Mouse (Mus musculus) adrenal gland, postnatal 25 days (tissue): ENCODE measurements around the gene Mapk6. TPM values are rescaled to one million over a fixed set of nuclear protein-coding genes. Genes with fewer than 3 reads are reported as not detected.
"Not testable (repeated sequence)": the region's sequence is repeated elsewhere in the genome, so short reads cannot be mapped to it uniquely, and the experiment has no call there.

Experiments used
- DNase-seq: peaks from one replicate; pipeline ENCODE4 v3.0.0; 2021; ENCODE audit warnings: mixed read lengths
- long read RNA-seq: library from polyadenylated mRNA; stranded (forward); transcript quantifications from one replicate; pipeline ENCODE4 v2.0.0, GENCODE M21; 2021
- total RNA-seq: library from RNA; stranded (reverse); gene quantifications from 2 replicates; pipeline ENCODE4 v1.2.3, GENCODE M21; 2021

Mapk6 gene
- total RNA-seq: 35.2 and 35.8 TPM in 2 replicates
- long read RNA-seq, full-length matches to known transcripts: 6 of 31 reads
- long read RNA-seq, partial matches to known transcripts: 17 of 31 reads
- long read RNA-seq, other reads (novel, unspliced or antisense): 8 of 31 reads

GRCm38 (mm10) chr9:75409852-75410378, at the start of gene Mapk6:
Gene Mapk6, minus strand, starts transcription at chr9:75410005.
- peak; percentile 98 for DNase-seq

- DNase-seq: no peak
Observed at GRCm38 (mm10) chr9:75455684-75456083, 45.9 kb upstream of the Mapk6 start.

- DNase-seq: no peak
Observed at GRCm38 (mm10) chr9:75453994-75454393, 44.2 kb upstream of the Mapk6 start.

GRCm38 (mm10) chr9:75448021-75448420, 38.2 kb upstream of the Mapk6 start:
- no peak for DNase-seq

GRCm38 (mm10) chr9:75446574-75446973, 36.8 kb upstream of the Mapk6 start:
- not testable (repeated sequence) for DNase-seq

- no peak for DNase-seq
Observed at GRCm38 (mm10) chr9:75444981-75445380, 35.2 kb upstream of the Mapk6 start.

GRCm38 (mm10) chr9:75441691-75442131, 31.9 kb upstream of the Mapk6 start:
- DNase-seq: no peak

GRCm38 (mm10) chr9:75440796-75441666, 31.2 kb upstream of the Mapk6 start, which contains the start of gene Leo1:
Gene Leo1, plus strand, starts transcription at chr9:75441524.
- peak; percentile 85 for DNase-seq

GRCm38 (mm10) chr9:75437653-75438385, 28.0 kb upstream of the Mapk6 start:
- DNase-seq: peak; percentile 16

GRCm38 (mm10) chr9:75435918-75436317, 26.1 kb upstream of the Mapk6 start:
- peak; percentile 73 for DNase-seq

GRCm38 (mm10) chr9:75435291-75435690, 25.5 kb upstream of the Mapk6 start:
- DNase-seq: no peak

GRCm38 (mm10) chr9:75434872-75435271, 25.1 kb upstream of the Mapk6 start:
- no peak for DNase-seq

- DNase-seq: no peak
Observed at GRCm38 (mm10) chr9:75434172-75434793, 24.5 kb upstream of the Mapk6 start.

- DNase-seq: no peak
Observed at GRCm38 (mm10) chr9:75432694-75433093, 22.9 kb upstream of the Mapk6 start.

- DNase-seq: peak; percentile 52
Observed at GRCm38 (mm10) chr9:75430822-75431621, 21.2 kb upstream of the Mapk6 start.

- DNase-seq: no peak
Observed at GRCm38 (mm10) chr9:75429657-75430056, 19.9 kb upstream of the Mapk6 start.

- no peak for DNase-seq
Observed at GRCm38 (mm10) chr9:75429040-75429439, 19.2 kb upstream of the Mapk6 start.

GRCm38 (mm10) chr9:75428274-75428600, 18.4 kb upstream of the Mapk6 start:
- no peak for DNase-seq

- no peak for DNase-seq
Observed at GRCm38 (mm10) chr9:75427366-75428273, 17.8 kb upstream of the Mapk6 start.

GRCm38 (mm10) chr9:75425796-75426391, 16.1 kb upstream of the Mapk6 start:
- DNase-seq: no peak
